Mouse (Mus musculus): Measurements from ENCODE around the gene Olfr694. TPM values are rescaled to one million over a fixed set of nuclear protein-coding genes. Genes with fewer than 3 reads are reported as not detected.
"Not testable (repeated sequence)": the region's sequence is repeated elsewhere in the genome, so short reads cannot be mapped to it uniquely, and the experiment has no call there.

The Olfr694 gene
- total RNA-seq (2021) = not detected
- long read RNA-seq, experiment 1 = 0 reads
- long read RNA-seq, experiment 2 = 0 reads

- no peak for DNase-seq (ENCODE audit: low spot score in 2 of 2)
These were observed at the start of gene Olfr694 for GRCm38 (mm10) chr7:106691714-106692113. Gene Olfr694, minus strand, starts transcription at chr7:106691814.

GRCm38 (mm10) chr7:106737028-106737427, 45.4 kb upstream of the Olfr694 start:
- DNase-seq (ENCODE audit: low spot score in 2 of 2) = no peak

GRCm38 (mm10) chr7:106733717-106734116, 42.1 kb upstream of the Olfr694 start:
- no peak for DNase-seq (ENCODE audit: low spot score in 2 of 2)

GRCm38 (mm10) chr7:106725654-106726053, 34.0 kb upstream of the Olfr694 start:
- not testable (repeated sequence) for DNase-seq (ENCODE audit: low spot score in 2 of 2)

GRCm38 (mm10) chr7:106716296-106716695, 24.7 kb upstream of the Olfr694 start, which contains the start of gene Olfr695:
Gene Olfr695, minus strand, starts transcription at chr7:106716396.
- no peak for DNase-seq (ENCODE audit: low spot score in 2 of 2)

GRCm38 (mm10) chr7:106711463-106711862, 19.8 kb upstream of the Olfr694 start:
- no peak for DNase-seq (ENCODE audit: low spot score in 2 of 2)

- DNase-seq (ENCODE audit: low spot score in 2 of 2) = not testable (repeated sequence)
These were observed 16.1 kb upstream of the Olfr694 start for GRCm38 (mm10) chr7:106707705-106708104.

- DNase-seq (ENCODE audit: low spot score in 2 of 2) = no peak
These were observed 5.3 kb upstream of the Olfr694 start for GRCm38 (mm10) chr7:106696891-106697290.

- no peak for DNase-seq (ENCODE audit: low spot score in 2 of 2)
These were observed 1.4 kb upstream of the Olfr694 start for GRCm38 (mm10) chr7:106692976-106693375.

GRCm38 (mm10) chr7:106685382-106685781, 6.2 kb downstream of the Olfr694 start:
- DNase-seq (ENCODE audit: low spot score in 2 of 2) = no peak

- DNase-seq (ENCODE audit: low spot score in 2 of 2) = no peak
These were observed 11.1 kb downstream of the Olfr694 start, which contains the start of gene Olfr693 for GRCm38 (mm10) chr7:106680484-106680883. Gene Olfr693, minus strand, starts transcription at chr7:106680584.

GRCm38 (mm10) chr7:106652344-106652652, 39.3 kb downstream of the Olfr694 start:
- DNase-seq (ENCODE audit: low spot score in 2 of 2) = no peak

- DNase-seq (ENCODE audit: low spot score in 2 of 2) = no peak
These were observed 39.9 kb downstream of the Olfr694 start for GRCm38 (mm10) chr7:106651555-106652343.

- DNase-seq (ENCODE audit: low spot score in 2 of 2) = no peak
These were observed 41.8 kb downstream of the Olfr694 start for GRCm38 (mm10) chr7:106649774-106650173.

GRCm38 (mm10) chr7:106645261-106645660, 46.4 kb downstream of the Olfr694 start:
- DNase-seq (ENCODE audit: low spot score in 2 of 2) = no peak

GRCm38 (mm10) chr7:106644222-106644870, 47.3 kb downstream of the Olfr694 start:
- no peak for DNase-seq (ENCODE audit: low spot score in 2 of 2)

GRCm38 (mm10) chr7:106640839-106641238, 50.8 kb downstream of the Olfr694 start:
- no peak for DNase-seq (ENCODE audit: low spot score in 2 of 2)

- DNase-seq (ENCODE audit: low spot score in 2 of 2) = no peak
These were observed 56.1 kb downstream of the Olfr694 start for GRCm38 (mm10) chr7:106635560-106635959.
